Mouse (Mus musculus): Measurements from ENCODE around the gene Bsnd. TPM values are rescaled to one million over a fixed set of nuclear protein-coding genes. Genes with fewer than 3 reads are reported as not detected.

Bsnd gene
- polyA plus RNA-seq, 1 experiment: 0.06 TPM

GRCm38 (mm10) chr4:106462524-106462923 lies 29.6 kb downstream of the Bsnd start:
- H3K36me3 ChIP-seq (ENCODE audit: control insufficient read depth, insufficient read depth, low read length): no peaks in the 10 kb centered on the region
- no peak for TF ChIP-seq CTCF (IDR thresholded peaks at IDR 0.05; ENCODE audit: control insufficient read depth, insufficient read depth, insufficient replicate concordance, low read depth, low read length)
- H3K4me3 ChIP-seq (ENCODE audit: control insufficient read depth, low read depth, low read length): no peak overlapping the region
- H3K4me1 ChIP-seq (ENCODE audit: control insufficient read depth, insufficient read depth, low read length): peaks cover 6% of the 10 kb centered on the region
- no peaks in the 10 kb centered on the region for H3K27me3 ChIP-seq (ENCODE audit: control insufficient read depth, insufficient read depth, low read length)
- H3K27ac ChIP-seq (ENCODE audit: control insufficient read depth, insufficient read depth, low read depth, low read length): no peak overlapping the region

- TF ChIP-seq POLR2A (IDR thresholded peaks at IDR 0.05; ENCODE audit: control insufficient read depth, low read depth, low read length) (no peak), CTCF (IDR thresholded peaks at IDR 0.05; ENCODE audit: control insufficient read depth, insufficient read depth, insufficient replicate concordance, low read depth, low read length) (no peak)
- Histone ChIP-seq H3K4me1 (ENCODE audit: control insufficient read depth, insufficient read depth, low read length) (peaks cover 6% of the 10 kb centered on the region), H3K27ac (ENCODE audit: control insufficient read depth, insufficient read depth, low read depth, low read length) (no peak overlapping the region), H3K36me3 (ENCODE audit: control insufficient read depth, insufficient read depth, low read length) (no peaks in the 10 kb centered on the region), H3K4me3 (ENCODE audit: control insufficient read depth, low read depth, low read length) (no peak overlapping the region), H3K27me3 (ENCODE audit: control insufficient read depth, insufficient read depth, low read length) (no peaks in the 10 kb centered on the region)
Observed at GRCm38 (mm10) chr4:106462016-106462415, 30.1 kb downstream of the Bsnd start.

GRCm38 (mm10) chr4:106454541-106454940 lies 37.5 kb downstream of the Bsnd start:
- no peaks in the 10 kb centered on the region for H3K36me3 ChIP-seq (ENCODE audit: control insufficient read depth, insufficient read depth, low read length)
- H3K27me3 ChIP-seq (ENCODE audit: control insufficient read depth, insufficient read depth, low read length): no peaks in the 10 kb centered on the region
- H3K4me3 ChIP-seq (ENCODE audit: control insufficient read depth, low read depth, low read length): no peak overlapping the region
- no peak overlapping the region for H3K27ac ChIP-seq (ENCODE audit: control insufficient read depth, insufficient read depth, low read depth, low read length)
- peaks cover 2% of the 10 kb centered on the region; the same call in 1 of the 2 replicates for H3K4me1 ChIP-seq (ENCODE audit: control insufficient read depth, insufficient read depth, low read length)
- TF ChIP-seq POLR2A (IDR thresholded peaks at IDR 0.05; ENCODE audit: control insufficient read depth, low read depth, low read length) (no peak), CTCF (IDR thresholded peaks at IDR 0.05; ENCODE audit: control insufficient read depth, insufficient read depth, insufficient replicate concordance, low read depth, low read length) (no peak)

GRCm38 (mm10) chr4:106453516-106453915 lies 38.6 kb downstream of the Bsnd start:
- no peaks in the 10 kb centered on the region for H3K27me3 ChIP-seq (ENCODE audit: control insufficient read depth, insufficient read depth, low read length)
- TF ChIP-seq CTCF (IDR thresholded peaks at IDR 0.05; ENCODE audit: control insufficient read depth, insufficient read depth, insufficient replicate concordance, low read depth, low read length) (no peak), POLR2A (IDR thresholded peaks at IDR 0.05; ENCODE audit: control insufficient read depth, low read depth, low read length) (no peak)

GRCm38 (mm10) chr4:106453108-106453507 lies 39.0 kb downstream of the Bsnd start:
- TF ChIP-seq POLR2A (IDR thresholded peaks at IDR 0.05; ENCODE audit: control insufficient read depth, low read depth, low read length) (no peak), CTCF (IDR thresholded peaks at IDR 0.05; ENCODE audit: control insufficient read depth, insufficient read depth, insufficient replicate concordance, low read depth, low read length) (no peak)
- Histone ChIP-seq H3K4me1 (ENCODE audit: control insufficient read depth, insufficient read depth, low read length) (peaks cover 2% of the 10 kb centered on the region; the same call in 1 of the 2 replicates), H3K36me3 (ENCODE audit: control insufficient read depth, insufficient read depth, low read length) (no peaks in the 10 kb centered on the region), H3K27ac (ENCODE audit: control insufficient read depth, insufficient read depth, low read depth, low read length) (no peak overlapping the region), H3K4me3 (ENCODE audit: control insufficient read depth, low read depth, low read length) (no peak overlapping the region), H3K27me3 (ENCODE audit: control insufficient read depth, insufficient read depth, low read length) (no peaks in the 10 kb centered on the region)

More at GRCm38 (mm10) chr4:106453516-106453915, 38.6 kb downstream of the Bsnd start:
- Histone ChIP-seq H3K4me3 (ENCODE audit: control insufficient read depth, low read depth, low read length) (no peak overlapping the region), H3K27ac (ENCODE audit: control insufficient read depth, insufficient read depth, low read depth, low read length) (no peak overlapping the region), H3K36me3 (ENCODE audit: control insufficient read depth, insufficient read depth, low read length) (no peaks in the 10 kb centered on the region), H3K4me1 (ENCODE audit: control insufficient read depth, insufficient read depth, low read length) (peaks cover 2% of the 10 kb centered on the region; the same call in 1 of the 2 replicates)

GRCm38 (mm10) chr4:106452401-106452800 lies 39.7 kb downstream of the Bsnd start:
- H3K36me3 ChIP-seq (ENCODE audit: control insufficient read depth, insufficient read depth, low read length): no peaks in the 10 kb centered on the region
- H3K27me3 ChIP-seq (ENCODE audit: control insufficient read depth, insufficient read depth, low read length): no peaks in the 10 kb centered on the region
- TF ChIP-seq CTCF (IDR thresholded peaks at IDR 0.05; ENCODE audit: control insufficient read depth, insufficient read depth, insufficient replicate concordance, low read depth, low read length) (no peak), POLR2A (IDR thresholded peaks at IDR 0.05; ENCODE audit: control insufficient read depth, low read depth, low read length) (no peak)
- no peak overlapping the region for H3K4me3 ChIP-seq (ENCODE audit: control insufficient read depth, low read depth, low read length)
- no peak overlapping the region for H3K27ac ChIP-seq (ENCODE audit: control insufficient read depth, insufficient read depth, low read depth, low read length)
- peaks cover 2% of the 10 kb centered on the region; the same call in 1 of the 2 replicates for H3K4me1 ChIP-seq (ENCODE audit: control insufficient read depth, insufficient read depth, low read length)

GRCm38 (mm10) chr4:106449306-106449705 lies 42.8 kb downstream of the Bsnd start:
- H3K4me1 ChIP-seq (ENCODE audit: control insufficient read depth, insufficient read depth, low read length): no peaks in the 10 kb centered on the region
- H3K36me3 ChIP-seq (ENCODE audit: control insufficient read depth, insufficient read depth, low read length): no peaks in the 10 kb centered on the region
- no peak overlapping the region for H3K4me3 ChIP-seq (ENCODE audit: control insufficient read depth, low read depth, low read length)
- no peaks in the 10 kb centered on the region for H3K27me3 ChIP-seq (ENCODE audit: control insufficient read depth, insufficient read depth, low read length)
- TF ChIP-seq CTCF (IDR thresholded peaks at IDR 0.05; ENCODE audit: control insufficient read depth, insufficient read depth, insufficient replicate concordance, low read depth, low read length): no peak
- TF ChIP-seq POLR2A (IDR thresholded peaks at IDR 0.05; ENCODE audit: control insufficient read depth, low read depth, low read length): no peak
- H3K27ac ChIP-seq (ENCODE audit: control insufficient read depth, insufficient read depth, low read depth, low read length): no peak overlapping the region

GRCm38 (mm10) chr4:106443182-106443581 lies 48.9 kb downstream of the Bsnd start:
- no peaks in the 10 kb centered on the region for H3K4me1 ChIP-seq (ENCODE audit: control insufficient read depth, insufficient read depth, low read length)
- TF ChIP-seq CTCF (IDR thresholded peaks at IDR 0.05; ENCODE audit: control insufficient read depth, insufficient read depth, insufficient replicate concordance, low read depth, low read length): no peak
- no peak for TF ChIP-seq POLR2A (IDR thresholded peaks at IDR 0.05; ENCODE audit: control insufficient read depth, low read depth, low read length)
- H3K36me3 ChIP-seq (ENCODE audit: control insufficient read depth, insufficient read depth, low read length): peaks cover 3% of the 10 kb centered on the region
- H3K27me3 ChIP-seq (ENCODE audit: control insufficient read depth, insufficient read depth, low read length): no peaks in the 10 kb centered on the region
- H3K27ac ChIP-seq (ENCODE audit: control insufficient read depth, insufficient read depth, low read depth, low read length): no peak overlapping the region
- H3K4me3 ChIP-seq (ENCODE audit: control insufficient read depth, low read depth, low read length): no peak overlapping the region

All from testis, adult 2 months (tissue).